In genomic region chr2:77134906-77135305, GRCm38 (mm10) we compare ENCODE assay signal across 13 mouse cellular contexts.
"Had no signal": no experiment of that assay in that cellular context is flagged by ENCODE, and none has a peak within 500 bp of the region (broad histone marks: within the 10 kb centered on the region; RNA-seq: fewer than 3 reads in every experiment).

No protein-coding gene starts in this region.

- ATAC-seq: hindbrain, postnatal 0 days; intestine, embryonic 16.5 days had no signal

- DNase-seq: gastrocnemius, postnatal 14 days; gastrocnemius, postnatal 36 days; heart, adult 11 months; heart, postnatal 10 days; kidney, adult 11 months; kidney, adult 2 months; kidney, adult 9 months; kidney, postnatal 14 days; kidney, postnatal 36 days; liver; liver, embryonic 13.5 days had no signal
